Mouse (Mus musculus): ENCODE results near the gene Asl. TPM values are rescaled to one million over a fixed set of nuclear protein-coding genes. Genes with fewer than 3 reads are reported as not detected.
A peak's percentile ranks its signal among the peaks of the same experiment; 100 is the strongest.
"Not testable (repeated sequence)": the region's sequence is repeated elsewhere in the genome, so short reads cannot be mapped to it uniquely, and the experiment has no call there.

Gene Asl
- polyA plus RNA-seq, 1 experiment from 2014 or later: 27.3 TPM

DNA sequence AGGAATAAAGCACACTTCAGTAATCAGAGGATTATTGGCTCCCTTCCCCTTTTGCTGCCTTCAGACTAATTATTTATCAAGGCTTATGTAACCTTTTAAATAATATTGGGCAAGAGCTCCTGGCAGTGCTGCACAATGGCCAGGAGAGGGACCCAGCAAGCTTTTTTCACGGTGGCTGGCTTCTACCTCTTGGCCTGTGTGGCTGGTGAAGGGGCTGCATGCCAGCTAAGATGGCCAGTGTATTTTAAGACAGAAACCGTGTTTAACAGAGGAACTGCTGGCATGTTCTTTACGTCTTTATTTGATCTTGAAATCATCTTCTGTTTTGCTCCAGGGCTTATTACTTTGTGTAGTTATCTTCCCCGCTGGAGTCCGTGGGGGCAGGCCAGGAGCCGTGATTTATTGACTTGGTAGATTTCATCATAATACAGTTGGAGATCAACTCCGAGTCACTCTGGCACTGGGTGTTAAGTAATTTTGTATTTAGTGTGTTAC, 15.2 kb upstream of the Asl start:
- DNase-seq (ENCODE audit: low spot score) (peak; percentile 50), ATAC-seq (ENCODE audit: low FRiP score, low TSS enrichment) (peak; percentile 50; the same call in 1 of the 2 replicates)
- Histone ChIP-seq H3K9me3 (ENCODE audit: control insufficient read depth, low read length) (no peaks in the 10 kb centered on the region), H3K4me2 (replicated peaks; ENCODE audit: low read depth) (no peak overlapping the region), H3K4me1 (replicated peaks; ENCODE audit: control insufficient read depth, insufficient read depth) (no peaks in the 10 kb centered on the region), H3K27me3 (ENCODE audit: control insufficient read depth, insufficient read depth, low read length) (no peaks in the 10 kb centered on the region), H3K9ac (ENCODE audit: low read length) (no peak overlapping the region), H3K36me3 (ENCODE audit: control insufficient read depth, insufficient read depth, low read length) (peaks cover 11% of the 10 kb centered on the region; the same call in 1 of the 2 replicates), H3K4me3 (ENCODE audit: low read depth, low read length) (no peak overlapping the region), H3K27ac (replicated peaks) (no peak overlapping the region)
- TF ChIP-seq EP300 (optimal IDR thresholded peaks at IDR 0.05): no peak
- TF ChIP-seq CTCF (IDR thresholded peaks at IDR 0.05; ENCODE audit: low read depth): peak; percentile 89
- 42% methylated on average over 7 of the region's 7 CpGs for WGBS

DNA sequence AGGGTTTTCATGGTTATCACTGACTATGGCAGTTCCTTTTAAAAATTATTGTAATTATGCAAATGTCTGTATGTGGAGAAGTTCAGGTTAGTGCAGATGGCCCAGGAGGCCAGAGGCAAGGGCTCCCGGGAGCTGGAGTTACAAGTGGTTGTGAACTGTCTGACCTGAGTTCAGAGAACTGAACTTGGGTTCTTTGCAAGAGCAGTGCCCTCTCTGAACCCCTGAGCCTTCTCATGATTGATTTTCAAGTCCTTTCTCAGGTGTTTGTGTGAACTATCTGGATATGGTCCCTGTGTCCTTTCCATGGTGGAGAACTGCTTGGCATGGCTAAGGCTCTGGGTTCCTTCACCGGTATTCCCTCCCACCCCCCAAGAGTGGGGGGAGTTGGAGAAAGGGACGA, 14.7 kb upstream of the Asl start:
- H3K4me2 ChIP-seq (replicated peaks; ENCODE audit: low read depth): no peak overlapping the region
- 77% methylated on average over 3 of the region's 3 CpGs for WGBS
- no peaks in the 10 kb centered on the region for H3K4me1 ChIP-seq (replicated peaks; ENCODE audit: control insufficient read depth, insufficient read depth)

DNA sequence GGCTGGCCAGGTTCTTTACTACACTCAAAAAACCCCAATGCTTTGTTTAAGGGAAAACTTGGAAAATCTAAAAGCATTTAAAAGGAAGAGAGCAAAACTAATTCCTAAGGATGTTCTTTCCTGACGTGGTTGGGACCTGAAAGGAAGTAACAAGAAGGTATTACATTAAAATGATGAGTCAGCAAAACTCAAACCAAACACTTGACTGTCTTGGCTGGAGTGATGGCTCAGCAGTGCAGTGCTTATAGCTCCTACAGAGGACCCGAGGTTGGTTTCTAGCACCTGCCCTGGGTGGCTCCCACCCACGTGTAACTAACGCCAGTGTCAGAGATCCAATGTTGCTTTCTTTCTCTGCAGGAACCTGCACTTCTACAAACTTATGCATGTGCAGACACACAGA, 12.2 kb upstream of the Asl start:
- Histone ChIP-seq H3K4me1 (replicated peaks; ENCODE audit: control insufficient read depth, insufficient read depth) (no peaks in the 10 kb centered on the region), H3K27me3 (ENCODE audit: control insufficient read depth, insufficient read depth, low read length) (no peaks in the 10 kb centered on the region), H3K9me3 (ENCODE audit: control insufficient read depth, low read length) (no peaks in the 10 kb centered on the region), H3K4me3 (ENCODE audit: low read depth, low read length) (no peak overlapping the region), H3K4me2 (replicated peaks; ENCODE audit: low read depth) (no peak overlapping the region), H3K9ac (ENCODE audit: low read length) (no peak overlapping the region), H3K36me3 (ENCODE audit: control insufficient read depth, insufficient read depth, low read length) (peaks cover 11% of the 10 kb centered on the region; the same call in 1 of the 2 replicates), H3K27ac (replicated peaks) (no peak overlapping the region)
- DNase-seq (ENCODE audit: low spot score) (no peak), ATAC-seq (ENCODE audit: low FRiP score, low TSS enrichment) (no peak)
- 87% methylated on average over 4 of the region's 4 CpGs for WGBS
- TF ChIP-seq EP300 (optimal IDR thresholded peaks at IDR 0.05): no peak
- no peak for TF ChIP-seq CTCF (IDR thresholded peaks at IDR 0.05; ENCODE audit: low read depth)

More for the DNA sequence above, 14.7 kb upstream of the Asl start:
- ATAC-seq (ENCODE audit: low FRiP score, low TSS enrichment) (no peak), DNase-seq (ENCODE audit: low spot score) (no peak)
- Histone ChIP-seq H3K9me3 (ENCODE audit: control insufficient read depth, low read length) (no peaks in the 10 kb centered on the region), H3K9ac (ENCODE audit: low read length) (no peak overlapping the region), H3K4me3 (ENCODE audit: low read depth, low read length) (no peak overlapping the region), H3K27me3 (ENCODE audit: control insufficient read depth, insufficient read depth, low read length) (no peaks in the 10 kb centered on the region), H3K27ac (replicated peaks) (no peak overlapping the region), H3K36me3 (ENCODE audit: control insufficient read depth, insufficient read depth, low read length) (peaks cover 11% of the 10 kb centered on the region; the same call in 1 of the 2 replicates)
- no peak for TF ChIP-seq EP300 (optimal IDR thresholded peaks at IDR 0.05)
- no peak for TF ChIP-seq CTCF (IDR thresholded peaks at IDR 0.05; ENCODE audit: low read depth)

- DNase-seq (ENCODE audit: low spot score) (no peak), ATAC-seq (ENCODE audit: low FRiP score, low TSS enrichment) (no peak)
- no peak overlapping the region for H3K4me3 ChIP-seq (ENCODE audit: low read depth, low read length)
- no peaks in the 10 kb centered on the region for H3K9me3 ChIP-seq (ENCODE audit: control insufficient read depth, low read length)
- no peak overlapping the region for H3K4me2 ChIP-seq (replicated peaks; ENCODE audit: low read depth)
- H3K27ac ChIP-seq (replicated peaks): no peak overlapping the region
- peaks cover 11% of the 10 kb centered on the region; the same call in 1 of the 2 replicates for H3K36me3 ChIP-seq (ENCODE audit: control insufficient read depth, insufficient read depth, low read length)
- TF ChIP-seq CTCF (IDR thresholded peaks at IDR 0.05; ENCODE audit: low read depth) (no peak), EP300 (optimal IDR thresholded peaks at IDR 0.05) (no peak)
- 87% methylated on average over 4 of the region's 4 CpGs for WGBS
- no peaks in the 10 kb centered on the region for H3K4me1 ChIP-seq (replicated peaks; ENCODE audit: control insufficient read depth, insufficient read depth)
- H3K27me3 ChIP-seq (ENCODE audit: control insufficient read depth, insufficient read depth, low read length): no peaks in the 10 kb centered on the region
- no peak overlapping the region for H3K9ac ChIP-seq (ENCODE audit: low read length)
These were observed 11.8 kb upstream of the Asl start for GRCm38 (mm10) chr5:130040797-130041196.

- Histone ChIP-seq H3K9ac (ENCODE audit: low read length) (no peak overlapping the region), H3K27ac (replicated peaks) (no peak overlapping the region), H3K36me3 (ENCODE audit: control insufficient read depth, insufficient read depth, low read length) (peaks cover 13% of the 10 kb centered on the region; the same call in 1 of the 2 replicates), H3K4me2 (replicated peaks; ENCODE audit: low read depth) (no peak overlapping the region), H3K4me3 (ENCODE audit: low read depth, low read length) (no peak overlapping the region), H3K4me1 (replicated peaks; ENCODE audit: control insufficient read depth, insufficient read depth) (no peaks in the 10 kb centered on the region), H3K9me3 (ENCODE audit: control insufficient read depth, low read length) (no peaks in the 10 kb centered on the region), H3K27me3 (ENCODE audit: control insufficient read depth, insufficient read depth, low read length) (no peaks in the 10 kb centered on the region)
- 59% methylated on average over 19 of the region's 19 CpGs for WGBS
- peak; percentile 71 for DNase-seq (ENCODE audit: low spot score)
- peak; percentile 86 for TF ChIP-seq CTCF (IDR thresholded peaks at IDR 0.05; ENCODE audit: low read depth)
- no peak for TF ChIP-seq EP300 (optimal IDR thresholded peaks at IDR 0.05)
- peak; percentile 85 for ATAC-seq (ENCODE audit: low FRiP score, low TSS enrichment)
These were observed 8.9 kb upstream of the Asl start for GRCm38 (mm10) chr5:130037752-130038455.

DNA sequence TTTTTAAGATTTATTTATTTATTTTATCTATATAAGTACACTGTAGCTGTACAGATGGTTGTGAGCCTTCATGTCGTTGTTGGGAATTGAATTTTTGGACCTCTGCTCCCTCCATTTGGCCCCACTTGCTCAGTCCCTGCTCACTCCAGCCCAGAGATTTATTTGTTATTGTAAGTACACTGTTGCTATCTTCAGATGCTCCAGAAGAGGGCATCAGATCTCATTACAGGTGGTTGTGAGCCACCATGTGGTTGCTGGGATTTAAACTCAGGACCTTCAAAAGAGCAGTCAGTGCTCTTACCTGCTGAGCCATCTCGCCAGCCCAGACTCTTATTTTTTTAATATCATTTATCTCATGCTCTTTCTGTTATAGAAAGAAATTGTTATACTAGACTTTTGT, 7.3 kb upstream of the Asl start:
- not testable (repeated sequence) for H3K36me3 ChIP-seq (ENCODE audit: control insufficient read depth, insufficient read depth, low read length); H3K9me3 ChIP-seq (ENCODE audit: control insufficient read depth, low read length); DNase-seq (ENCODE audit: low spot score); H3K27ac ChIP-seq (replicated peaks); H3K27me3 ChIP-seq (ENCODE audit: control insufficient read depth, insufficient read depth, low read length); H3K4me2 ChIP-seq (replicated peaks; ENCODE audit: low read depth); H3K4me3 ChIP-seq (ENCODE audit: low read depth, low read length); ATAC-seq (ENCODE audit: low FRiP score, low TSS enrichment); H3K9ac ChIP-seq (ENCODE audit: low read length); H3K4me1 ChIP-seq (replicated peaks; ENCODE audit: control insufficient read depth, insufficient read depth)
- 66% methylated on average over 2 of the region's 2 CpGs for WGBS
- TF ChIP-seq CTCF (IDR thresholded peaks at IDR 0.05; ENCODE audit: low read depth): peak; percentile 59
